Mouse (Mus musculus) E14TG2a.4 (cell line): ENCODE data around the gene Amy2a1.
"Not testable (repeated sequence)": the region's sequence is repeated elsewhere in the genome, so short reads cannot be mapped to it uniquely, and the experiment has no call there.

ENCODE experiments used
- H3K27me3 ChIP-seq: 2 replicates; pipeline ENCODE4 v1.6.1; 2014; ENCODE audit warnings: low read length, control low read depth; ENCODE audit not compliant: insufficient read depth
- H3K36me3 ChIP-seq: 2 replicates; pipeline ENCODE4 v1.6.1; 2014; ENCODE audit warnings: low read length, control low read depth; ENCODE audit not compliant: insufficient read depth
- H3K4me1 ChIP-seq: replicated peaks from 2 replicates; pipeline ENCODE4 v1.6.1; 2014; ENCODE audit warnings: low read depth, low read length, control low read depth
- H3K4me3 ChIP-seq: replicated peaks from 2 replicates; pipeline ENCODE4 v1.5.1; 2014; ENCODE audit warnings: mild to moderate bottlenecking, low read length
- H3K9me3 ChIP-seq: 2 replicates; pipeline ENCODE4 v1.6.1; 2014; ENCODE audit warnings: low read length, control low read depth
- CTCF ChIP-seq: conservative IDR thresholded peaks from 2 replicates; pipeline ENCODE4 v1.5.1; 2014; ENCODE audit warnings: low read length
- NANOG ChIP-seq: IDR thresholded peaks from 2 replicates; pipeline ENCODE4 v1.6.1; 2014; ENCODE audit warnings: borderline replicate concordance, low read length, mixed read lengths
- POU5F1 ChIP-seq: IDR thresholded peaks from 2 replicates; pipeline ENCODE4 v1.6.1; 2014; ENCODE audit warnings: low read length, borderline replicate concordance

Gene Amy2a1

GRCm38 (mm10) chr3:113532328-113532727, at the start of gene Amy2a1:
Gene Amy2a1, minus strand, starts transcription at chr3:113532428.
- not testable (repeated sequence) for H3K9me3 ChIP-seq, H3K4me1 ChIP-seq, H3K36me3 ChIP-seq, H3K4me3 ChIP-seq, H3K27me3 ChIP-seq

GRCm38 (mm10) chr3:113574578-113574977, 42.4 kb upstream of the Amy2a1 start:
- Histone ChIP-seq H3K36me3 (no peaks in the 10 kb centered on the region), H3K4me3 (no peak overlapping the region), H3K27me3 (no peaks in the 10 kb centered on the region), H3K4me1 (no peaks in the 10 kb centered on the region), H3K9me3 (no peaks in the 10 kb centered on the region)
- TF ChIP-seq NANOG (no peak), POU5F1 (no peak), CTCF (no peak)

- TF ChIP-seq CTCF: no peak
- TF ChIP-seq NANOG: no peak
- no peak for TF ChIP-seq POU5F1
- H3K36me3 ChIP-seq: no peaks in the 10 kb centered on the region
These were observed 41.9 kb upstream of the Amy2a1 start for GRCm38 (mm10) chr3:113574138-113574537.

GRCm38 (mm10) chr3:113572158-113572557, 39.9 kb upstream of the Amy2a1 start:
- no peaks in the 10 kb centered on the region for H3K9me3 ChIP-seq
- H3K4me3 ChIP-seq: no peak overlapping the region
- no peak for TF ChIP-seq CTCF
- no peaks in the 10 kb centered on the region for H3K36me3 ChIP-seq
- no peaks in the 10 kb centered on the region for H3K4me1 ChIP-seq
- H3K27me3 ChIP-seq: no peaks in the 10 kb centered on the region

More at GRCm38 (mm10) chr3:113574138-113574537, 41.9 kb upstream of the Amy2a1 start:
- Histone ChIP-seq H3K9me3 (no peaks in the 10 kb centered on the region), H3K27me3 (no peaks in the 10 kb centered on the region), H3K4me3 (no peak overlapping the region), H3K4me1 (no peaks in the 10 kb centered on the region)

- TF ChIP-seq CTCF (no peak), POU5F1 (no peak)
- Histone ChIP-seq H3K27me3 (no peaks in the 10 kb centered on the region), H3K9me3 (no peaks in the 10 kb centered on the region), H3K4me3 (no peak overlapping the region), H3K4me1 (no peaks in the 10 kb centered on the region), H3K36me3 (no peaks in the 10 kb centered on the region)
These were observed 7.5 kb upstream of the Amy2a1 start for GRCm38 (mm10) chr3:113539692-113540091.
